Mouse (Mus musculus): ENCODE measurements at regions not wholly inside any gene's neighbourhood (a gene's known extent, or its start where the extent isn't known, plus 50 kb on each side); places are given as distances from the start of the nearest gene placed in this dataset.
A peak's percentile ranks its signal among the peaks of the same experiment; 100 is the strongest.

GRCm38 (mm10) chr17:47983286-47983685 lies 54.8 kb downstream of the 1700122O11Rik start:
- DNase-seq (ENCODE audit: low read depth, low spot score), result no peak

DNA sequence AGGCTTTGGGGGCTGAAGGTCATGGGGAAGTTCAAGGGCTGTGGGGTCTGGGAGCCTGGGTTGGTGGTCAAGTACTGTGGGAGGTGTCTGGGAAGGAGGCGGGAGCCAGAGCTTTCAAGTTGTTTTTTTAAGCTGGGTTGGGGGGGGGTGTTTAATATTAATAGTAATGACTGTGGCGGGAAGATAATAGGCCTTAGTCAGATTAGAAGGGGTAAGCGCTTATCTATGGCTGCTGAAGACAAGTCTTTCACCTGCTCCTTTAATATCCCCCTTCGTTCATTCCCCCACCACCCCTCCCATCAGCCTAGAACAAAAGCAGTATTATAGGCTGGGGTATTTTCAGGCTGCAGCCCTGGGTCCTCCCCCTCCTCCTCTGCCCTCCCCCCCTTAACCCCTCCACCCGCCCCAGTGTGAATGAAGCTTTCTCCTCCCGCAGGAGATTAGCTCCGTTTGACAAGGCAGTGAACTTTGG lies 56.5 kb downstream of the 1700122O11Rik start:
- DNase-seq (ENCODE audit: low read depth, low spot score), result no peak

GRCm38 (mm10) chr17:47979266-47979665 lies 54.8 kb upstream of the Foxp4 start:
- no peak for DNase-seq (ENCODE audit: low read depth, low spot score)

- DNase-seq (ENCODE audit: low read depth, low spot score), result no peak
Measured at GRCm38 (mm10) chr17:47978404-47979030, 54.1 kb upstream of the Foxp4 start.

GRCm38 (mm10) chr17:47978001-47978400 lies 53.6 kb upstream of the Foxp4 start:
- DNase-seq (ENCODE audit: low read depth, low spot score), result no peak

DNA sequence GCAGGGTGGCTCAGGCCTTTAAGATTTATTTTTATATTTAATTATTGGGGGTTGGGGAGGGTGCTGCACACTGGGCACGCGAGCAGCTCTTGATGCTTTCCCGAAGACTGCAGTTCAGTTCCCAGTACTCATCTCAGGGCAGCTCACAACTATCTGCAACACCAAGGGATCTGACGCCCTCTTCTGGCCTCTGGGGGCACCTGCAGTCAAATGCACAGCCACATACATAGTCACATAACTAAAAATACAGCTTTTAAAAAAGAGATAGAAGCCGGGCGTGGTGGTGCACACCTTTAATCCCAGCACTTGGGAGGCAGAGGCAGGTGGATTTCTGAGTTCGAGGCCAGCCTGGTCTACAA lies 52.5 kb upstream of the Foxp4 start:
- no peak for DNase-seq (ENCODE audit: low read depth, low spot score)

DNA sequence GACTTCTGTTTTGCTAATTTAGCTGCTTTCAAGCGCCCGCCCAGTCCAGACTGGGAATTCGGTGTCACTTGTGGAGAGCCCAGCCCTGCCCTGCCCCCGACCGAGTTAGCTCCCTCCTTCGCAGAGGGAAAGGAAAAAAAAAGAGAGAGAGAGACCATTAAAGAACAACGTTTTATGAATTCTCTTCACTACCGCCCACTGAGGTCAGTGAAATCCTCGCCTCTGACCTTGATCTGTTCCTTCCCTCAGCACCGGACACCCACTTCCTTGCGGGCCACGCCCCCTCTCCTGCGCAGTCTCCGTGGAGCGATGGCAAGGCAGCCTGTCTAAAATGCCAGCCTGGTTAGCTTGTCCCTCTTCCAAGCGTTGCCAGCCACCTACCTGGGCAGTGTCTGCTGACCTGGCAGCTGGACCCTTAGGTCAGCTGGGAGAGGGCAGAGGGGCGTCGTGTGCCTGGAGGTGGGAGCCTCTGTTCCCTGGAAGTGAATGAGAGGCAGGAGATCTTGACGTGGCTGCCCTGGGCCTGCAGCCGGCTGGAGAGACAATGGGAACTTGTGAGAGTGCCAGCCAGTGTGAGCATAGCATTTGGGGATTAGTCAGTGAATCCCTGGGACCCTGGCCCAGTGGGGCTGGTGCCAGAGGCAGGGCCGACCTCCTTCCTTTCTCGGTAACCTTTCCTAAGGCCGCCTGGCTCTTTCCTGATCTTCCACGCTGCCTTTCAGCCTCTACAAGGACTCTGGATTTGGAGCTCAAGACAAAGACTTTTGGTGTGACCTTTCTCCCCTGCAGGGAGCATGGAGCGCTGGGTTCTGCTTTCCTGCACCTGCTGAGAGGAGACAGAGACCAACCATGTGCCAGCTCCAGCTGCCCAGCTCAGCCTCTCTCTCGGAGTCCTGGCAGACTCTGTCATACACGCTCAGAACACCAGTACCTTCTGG lies 51.9 kb upstream of the Foxp4 start:
- DNase-seq (ENCODE audit: low read depth, low spot score), result peak; percentile 62

- DNase-seq (ENCODE audit: low read depth, low spot score), result no peak
Measured at GRCm38 (mm10) chr17:47975281-47976060, 51.0 kb upstream of the Foxp4 start.

DNA sequence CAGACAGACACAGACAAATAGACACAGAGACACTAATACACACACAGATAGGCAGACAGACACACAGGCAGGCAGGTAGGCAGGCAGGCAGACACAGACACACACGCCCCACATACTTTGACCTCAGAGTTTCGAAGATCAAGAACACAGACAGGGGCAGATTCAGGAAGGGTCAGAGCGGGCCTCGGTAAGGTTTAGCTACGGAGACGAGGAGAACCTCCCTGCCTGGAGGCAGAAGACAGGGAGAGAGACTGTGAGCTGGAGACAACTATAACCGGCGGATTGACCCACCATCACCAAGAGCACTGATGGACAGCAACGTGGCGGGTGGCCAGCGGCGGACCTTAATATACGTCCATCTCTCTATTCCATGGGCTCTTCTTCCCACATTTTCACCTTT lies 50.1 kb upstream of the Foxp4 start:
- no peak for DNase-seq (ENCODE audit: low read depth, low spot score)

Measured in brain, adult 2 months (tissue).